Mouse (Mus musculus) heart, embryonic 16.5 days (tissue): ENCODE measurements around the gene Nkiras2. TPM values are rescaled to one million over a fixed set of nuclear protein-coding genes. Genes with fewer than 3 reads are reported as not detected.
"Not testable (repeated sequence)": the region's sequence is repeated elsewhere in the genome, so short reads cannot be mapped to it uniquely, and the experiment has no call there.

Source experiments
- ATAC-seq: fragments of 200-750 bp; cut with Nextera tagmentation; replicated peaks from 2 replicates; pipeline ENCODE4 v1.8.0; 2017; ENCODE audit warnings: moderate number of reproducible peaks; ENCODE audit not compliant: insufficient read depth, low FRiP score; ENCODE audit errors: extremely low read depth
- H3K27ac ChIP-seq: fragments of 300-500 bp; sonication (generic); 2 replicates; pipeline ENCODE4 v1.5.1; 2014; ENCODE audit warnings: mild to moderate bottlenecking, low read length, control low read depth, moderate library complexity
- H3K27me3 ChIP-seq: fragments of 300-500 bp; sonication (generic); 2 replicates; pipeline ENCODE4 v1.6.1; 2014; ENCODE audit warnings: low read length, mixed read lengths; ENCODE audit not compliant: control insufficient read depth, insufficient read depth
- H3K36me3 ChIP-seq: fragments of 300-500 bp; sonication (generic); 2 replicates; pipeline ENCODE4 v1.6.1; 2014; ENCODE audit not compliant: control insufficient read depth, insufficient read depth
- H3K4me1 ChIP-seq: fragments of 300-500 bp; sonication (generic); 2 replicates; pipeline ENCODE4 v1.6.1; 2014; ENCODE audit warnings: low read length, mixed read lengths; ENCODE audit not compliant: control insufficient read depth, insufficient read depth
- H3K4me2 ChIP-seq: fragments of 300-500 bp; sonication (generic); 2 replicates; pipeline ENCODE4 v1.6.1; 2014; ENCODE audit warnings: low read depth, mild to moderate bottlenecking, control low read depth, low read length
- H3K4me3 ChIP-seq: fragments of 300-500 bp; sonication (generic); 2 replicates; pipeline ENCODE4 v1.5.1; 2014; ENCODE audit warnings: mild to moderate bottlenecking, control low read depth, low read length
- H3K9ac ChIP-seq: fragments of 300-500 bp; sonication (generic); 2 replicates; pipeline ENCODE4 v1.6.1; 2014; ENCODE audit warnings: low read length, control low read depth
- H3K9me3 ChIP-seq: fragments of 300-500 bp; sonication (generic); replicated peaks from 2 replicates; pipeline ENCODE4 v1.6.1; 2016; ENCODE audit warnings: low read length; ENCODE audit not compliant: control insufficient read depth
- WGBS: fragments of 180-500 bp; shearing (Covaris S2); extraction: QIAGEN DNeasy Blood & Tissue Kit; methylation state at CpG from one replicate; pipeline ENCODE4 v1.1.7; 2014; 5-methylcytosine and 5-hydroxymethylcytosine counted together
- polyA plus RNA-seq: library from polyadenylated mRNA; unstranded; fragments of >200 nt; fragmentation: Nextera tagmentation; extraction: Ambion mirVana; gene quantifications from 2 replicates; pipeline ENCODE4 v1.2.1, GENCODE M21; 2015

The Nkiras2 gene
- polyA plus RNA-seq, 1 experiment from 2014 or later: 78.8 TPM

DNA sequence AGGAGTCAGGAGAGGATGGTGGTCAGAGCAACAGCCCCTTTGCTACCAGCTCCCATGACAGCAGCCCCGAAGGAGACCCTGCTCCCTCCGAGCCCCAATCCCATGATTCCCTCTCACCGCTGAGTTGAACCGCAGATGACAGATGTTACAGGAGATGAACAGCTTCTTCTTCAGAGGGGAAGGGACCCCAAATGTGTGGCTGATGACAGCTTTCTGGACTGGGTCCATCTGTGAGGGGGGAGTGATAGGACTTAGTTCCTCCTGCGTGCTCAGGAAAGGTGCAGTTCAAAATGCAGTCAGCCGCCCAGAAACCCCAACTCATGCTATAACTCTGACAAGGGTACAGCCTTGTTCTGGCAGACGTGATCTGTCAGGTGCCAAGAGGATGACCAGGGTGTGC lies 15.5 kb downstream of the Nkiras2 start:
- H3K9ac ChIP-seq: no peak overlapping the region
- no peaks in the 10 kb centered on the region for H3K9me3 ChIP-seq
- ATAC-seq: no peak
- H3K27me3 ChIP-seq: peaks cover 4% of the 10 kb centered on the region
- no peak overlapping the region for H3K4me2 ChIP-seq
- H3K27ac ChIP-seq: no peak overlapping the region
- H3K4me3 ChIP-seq: no peak overlapping the region
- no peaks in the 10 kb centered on the region for H3K36me3 ChIP-seq
- 64% methylated on average over 7 of the region's 7 CpGs for WGBS
- H3K4me1 ChIP-seq: no peaks in the 10 kb centered on the region

GRCm38 (mm10) chr11:100640159-100640906 lies 21.3 kb downstream of the Nkiras2 start:
- Histone ChIP-seq H3K4me1 (peaks cover 2% of the 10 kb centered on the region), H3K36me3 (no peaks in the 10 kb centered on the region), H3K27ac (no peak overlapping the region), H3K4me2 (peak overlapping the region; percentile 76), H3K27me3 (peaks cover 15% of the 10 kb centered on the region), H3K9ac (peak overlapping the region; percentile 63), H3K4me3 (peak overlapping the region; percentile 44), H3K9me3 (no peaks in the 10 kb centered on the region)
- 0 out of 2 replicates have a peak, but pooled peaks have one; percentile 58 for ATAC-seq
- WGBS: 7% methylated on average over 52 of the region's 52 CpGs

GRCm38 (mm10) chr11:100643612-100644575 lies 24.9 kb downstream of the Nkiras2 start:
- Histone ChIP-seq H3K27ac (no peak overlapping the region), H3K4me1 (peaks cover 2% of the 10 kb centered on the region), H3K4me3 (no peak overlapping the region), H3K27me3 (peaks cover 19% of the 10 kb centered on the region), H3K9ac (no peak overlapping the region), H3K36me3 (no peaks in the 10 kb centered on the region), H3K9me3 (no peaks in the 10 kb centered on the region), H3K4me2 (no peak overlapping the region)
- WGBS: 59% methylated on average over 15 of the region's 15 CpGs
- ATAC-seq: no peak

GRCm38 (mm10) chr11:100646265-100646664 lies 27.2 kb downstream of the Nkiras2 start:
- Histone ChIP-seq H3K27ac (no peak overlapping the region), H3K4me1 (no peaks in the 10 kb centered on the region), H3K4me3 (no peak overlapping the region), H3K9ac (no peak overlapping the region), H3K4me2 (no peak overlapping the region), H3K27me3 (peaks cover 23% of the 10 kb centered on the region), H3K9me3 (no peaks in the 10 kb centered on the region), H3K36me3 (no peaks in the 10 kb centered on the region)
- ATAC-seq: no peak
- WGBS: 3% methylated on average over 1 of the region's 1 CpGs

GRCm38 (mm10) chr11:100648405-100648804 lies 29.4 kb downstream of the Nkiras2 start:
- Histone ChIP-seq H3K27me3 (peaks cover 29% of the 10 kb centered on the region), H3K4me3 (no peak overlapping the region), H3K27ac (no peak overlapping the region), H3K36me3 (no peaks in the 10 kb centered on the region), H3K4me1 (no peaks in the 10 kb centered on the region), H3K9ac (no peak overlapping the region), H3K4me2 (no peak overlapping the region), H3K9me3 (no peaks in the 10 kb centered on the region)
- no peak for ATAC-seq
- 82% methylated on average over 8 of the region's 8 CpGs for WGBS

DNA sequence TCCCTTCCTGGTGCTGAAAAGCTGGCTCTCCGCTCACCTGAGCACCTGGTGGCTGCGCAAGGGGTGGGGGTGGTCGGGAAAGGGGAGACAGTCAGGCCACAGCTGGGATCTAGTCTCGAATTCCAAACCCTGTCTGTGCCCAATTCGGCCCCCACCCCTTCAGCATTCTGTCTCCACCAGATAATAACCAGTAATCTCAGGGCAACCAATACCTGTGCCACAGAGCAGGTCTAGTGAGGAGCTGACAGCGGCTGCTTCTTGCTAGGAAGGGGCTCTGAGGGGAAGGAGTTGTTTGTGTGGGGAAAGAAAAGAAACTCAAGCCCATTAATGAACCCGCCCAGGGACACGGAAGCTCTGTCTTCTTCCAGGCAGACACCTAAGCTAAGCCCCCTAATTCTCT lies 32.2 kb downstream of the Nkiras2 start:
- no peak overlapping the region for H3K9ac ChIP-seq
- ATAC-seq: no peak

GRCm38 (mm10) chr11:100651748-100652147 lies 32.7 kb downstream of the Nkiras2 start:
- peaks cover 32% of the 10 kb centered on the region for H3K27me3 ChIP-seq
- no peak overlapping the region for H3K9ac ChIP-seq
- no peak overlapping the region for H3K27ac ChIP-seq
- WGBS: 16% methylated on average over 3 of the region's 3 CpGs
- no peaks in the 10 kb centered on the region for H3K36me3 ChIP-seq
- ATAC-seq: no peak
- no peak overlapping the region for H3K4me2 ChIP-seq
- peaks cover 3% of the 10 kb centered on the region; the same call in 1 of the 2 replicates for H3K4me1 ChIP-seq
- H3K4me3 ChIP-seq: no peak overlapping the region
- H3K9me3 ChIP-seq: no peaks in the 10 kb centered on the region

More for the DNA sequence above, 32.2 kb downstream of the Nkiras2 start:
- WGBS: 17% methylated on average over 8 of the region's 8 CpGs
- Histone ChIP-seq H3K27ac (no peak overlapping the region), H3K4me2 (no peak overlapping the region), H3K36me3 (no peaks in the 10 kb centered on the region), H3K9me3 (no peaks in the 10 kb centered on the region), H3K4me3 (no peak overlapping the region), H3K27me3 (peaks cover 32% of the 10 kb centered on the region), H3K4me1 (peaks cover under 1% of the 10 kb centered on the region; the same call in 1 of the 2 replicates)

DNA sequence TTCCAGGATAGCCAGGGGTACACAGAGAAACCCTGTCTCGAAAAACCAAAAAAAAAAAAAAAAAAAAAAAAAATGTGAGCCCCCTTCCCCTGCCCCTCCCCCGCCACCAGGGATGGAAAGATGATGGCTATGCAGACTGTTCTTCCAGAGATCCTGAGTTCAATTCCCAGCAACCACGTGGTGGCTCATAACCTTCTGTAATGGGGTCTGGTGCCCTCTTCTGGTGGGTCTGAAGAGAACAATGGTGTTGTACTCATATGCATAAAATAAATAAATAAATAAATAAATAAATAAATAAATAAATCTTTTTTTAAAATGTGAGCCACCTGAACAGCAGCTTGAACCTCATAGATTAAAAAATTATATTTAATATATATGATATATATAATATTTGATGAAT lies 36.5 kb downstream of the Nkiras2 start:
- not testable (repeated sequence) for H3K4me3 ChIP-seq, ATAC-seq, H3K9me3 ChIP-seq, H3K4me2 ChIP-seq, H3K27ac ChIP-seq, H3K9ac ChIP-seq, H3K36me3 ChIP-seq, H3K4me1 ChIP-seq
- peaks cover 18% of the 10 kb centered on the region for H3K27me3 ChIP-seq
- 56% methylated on average over 2 of the region's 3 CpGs for WGBS
